Mouse (Mus musculus) adrenal gland, postnatal 36 days (tissue): ENCODE data around the gene Gzf1. TPM values are rescaled to one million over a fixed set of nuclear protein-coding genes. Genes with fewer than 3 reads are reported as not detected.

ENCODE experiments used
- DNase-seq, 2 experiments: peaks; one replicate each; pipeline ENCODE4 v3.0.0; 2021; ENCODE audit warnings: mixed read lengths in 1 of 2
- long read RNA-seq, 2 experiments: library from polyadenylated mRNA; stranded (forward); transcript quantifications; one replicate each; pipeline ENCODE4 v2.0.0; 2021; ENCODE audit warnings: borderline sequencing depth in 2 of 2
- total RNA-seq, 2 experiments: library from RNA; stranded (reverse); gene quantifications; 2 replicates each; pipeline ENCODE4 v1.2.3; 2021

The Gzf1 gene
- total RNA-seq, result 10 to 100 TPM; 27.8 to 34.8 TPM
- long read RNA-seq, experiment 1, full-length matches to known transcripts, result 1 of 10 reads
- long read RNA-seq, experiment 1, partial matches to known transcripts, result 7 of 10 reads
- long read RNA-seq, experiment 1, other reads (novel, unspliced or antisense), result 2 of 10 reads
- long read RNA-seq, experiment 2, partial matches to known transcripts, result 1 of 1 reads
- long read RNA-seq, experiment 2, other reads (novel, unspliced or antisense), result 0 of 1 reads

- peak; percentile 100 for DNase-seq
These were observed at the start of gene Gzf1 for GRCm38 (mm10) chr2:148680775-148681291. Gene Gzf1, plus strand, starts transcription at chr2:148681023.

DNA sequence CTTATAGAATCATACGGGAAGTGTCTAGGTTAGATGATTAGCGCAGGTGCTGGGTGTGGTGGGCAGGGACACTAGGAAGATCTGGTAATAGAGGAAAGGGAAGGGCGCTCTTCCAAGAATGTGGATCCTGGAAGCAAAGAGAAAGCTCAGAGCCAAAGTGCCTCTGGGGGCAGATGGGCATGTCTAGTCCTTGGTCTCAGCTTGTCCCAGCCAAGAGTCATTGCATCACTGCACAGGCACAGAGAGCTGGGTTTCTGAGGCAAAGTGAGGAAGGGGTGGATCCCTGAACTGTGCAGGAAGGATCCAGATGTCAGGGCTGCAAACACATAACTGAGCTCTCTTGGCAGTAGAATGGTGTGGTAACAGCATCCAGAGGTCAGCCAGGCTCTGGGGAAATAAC lies 49.2 kb upstream of the Gzf1 start:
- peak in 1 of 2 experiments; percentile 21 for DNase-seq

DNA sequence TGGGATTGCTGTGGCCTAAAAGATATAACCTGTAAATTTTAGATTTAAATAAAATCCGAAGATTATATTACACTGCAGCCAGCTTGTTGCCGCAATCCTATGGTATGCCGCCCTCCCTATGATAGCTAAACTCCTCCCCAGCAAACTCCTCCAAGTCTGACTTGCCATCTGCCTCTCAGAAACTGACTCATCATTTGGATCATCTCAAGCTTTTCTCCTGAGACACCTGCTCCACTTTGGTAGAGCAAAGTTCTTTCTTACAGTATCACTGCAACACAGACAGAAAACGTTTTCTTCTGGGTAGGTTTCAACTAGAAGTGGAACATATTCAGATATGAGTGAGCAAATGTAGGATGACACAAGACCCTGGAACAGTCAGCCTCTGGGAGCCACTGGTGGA lies 46.4 kb upstream of the Gzf1 start:
- no peak for DNase-seq

DNA sequence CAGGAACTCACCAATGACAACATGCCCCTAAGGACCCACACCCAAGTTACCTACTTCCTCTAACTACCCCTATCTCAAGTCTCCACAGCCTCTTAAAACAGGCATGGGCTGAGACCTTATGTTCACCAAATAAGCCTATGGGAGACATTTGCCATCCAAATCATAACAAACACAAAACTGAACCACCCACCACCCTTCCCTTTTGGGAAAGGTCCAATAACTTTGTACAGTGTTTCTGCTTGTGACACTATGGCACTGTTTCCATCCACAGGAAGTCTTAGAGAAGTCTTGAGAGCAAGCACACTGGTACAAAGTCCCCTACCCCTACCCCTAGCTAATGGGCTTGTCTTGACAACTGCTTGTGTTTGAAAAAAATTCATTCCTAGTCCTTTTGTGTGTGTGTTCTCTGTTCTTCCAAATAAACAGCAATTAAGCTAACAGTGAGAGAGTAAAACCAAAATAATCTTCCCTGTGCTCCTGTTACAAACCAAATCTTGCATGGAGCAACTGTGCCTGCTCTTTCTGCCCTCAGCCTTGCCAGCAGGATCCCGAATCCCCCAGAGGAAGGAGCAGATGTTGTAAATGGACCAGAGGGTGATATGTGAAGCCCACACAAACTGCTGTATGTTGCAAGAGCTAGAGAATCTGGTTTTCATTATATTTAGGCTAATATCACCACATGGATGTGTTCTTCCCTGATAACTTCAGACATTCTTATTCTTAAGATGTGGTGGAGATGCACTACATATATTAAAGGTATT lies 38.0 kb upstream of the Gzf1 start:
- DNase-seq, result no peak

GRCm38 (mm10) chr2:148644421-148645000 lies 36.3 kb upstream of the Gzf1 start:
- no peak for DNase-seq

DNA sequence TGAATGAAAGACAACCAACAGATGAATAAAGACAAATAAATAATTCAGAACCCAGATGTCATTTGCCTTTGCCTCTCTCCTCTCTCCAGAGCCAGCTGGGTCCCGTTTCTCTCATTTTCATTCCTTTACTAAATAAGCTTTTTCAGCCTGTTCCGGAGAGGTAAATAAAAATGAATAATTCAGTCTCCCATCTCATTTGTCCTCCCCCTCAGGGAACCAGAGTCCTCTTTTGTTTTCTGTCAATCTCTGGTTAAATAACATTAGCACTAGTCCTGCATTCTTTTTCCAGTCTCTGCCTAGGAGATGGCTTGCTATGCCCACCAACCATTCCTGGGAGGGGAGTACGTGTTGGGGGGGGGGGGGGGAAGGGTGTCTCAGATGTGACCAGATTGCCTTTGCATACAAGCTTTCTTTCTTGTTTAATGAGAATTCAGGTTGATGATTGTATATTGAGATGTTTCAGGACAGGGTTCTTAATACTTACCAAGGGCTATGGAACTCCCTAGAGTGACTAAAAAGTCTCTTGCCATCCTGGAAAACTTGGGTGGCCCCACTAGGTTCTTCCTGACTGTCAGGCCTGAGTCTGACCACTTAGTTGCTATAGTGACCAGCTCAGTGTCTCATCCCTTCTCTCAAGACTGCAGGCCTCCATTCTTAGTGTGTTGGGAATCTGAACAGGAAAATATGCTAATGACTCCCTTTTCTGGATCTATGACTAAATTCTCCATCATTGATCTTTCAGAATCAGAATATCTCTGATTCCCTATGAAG lies 30.1 kb upstream of the Gzf1 start:
- no peak for DNase-seq

GRCm38 (mm10) chr2:148654961-148655360 lies 25.9 kb upstream of the Gzf1 start:
- peak; percentile 74 to 75 for DNase-seq

DNA sequence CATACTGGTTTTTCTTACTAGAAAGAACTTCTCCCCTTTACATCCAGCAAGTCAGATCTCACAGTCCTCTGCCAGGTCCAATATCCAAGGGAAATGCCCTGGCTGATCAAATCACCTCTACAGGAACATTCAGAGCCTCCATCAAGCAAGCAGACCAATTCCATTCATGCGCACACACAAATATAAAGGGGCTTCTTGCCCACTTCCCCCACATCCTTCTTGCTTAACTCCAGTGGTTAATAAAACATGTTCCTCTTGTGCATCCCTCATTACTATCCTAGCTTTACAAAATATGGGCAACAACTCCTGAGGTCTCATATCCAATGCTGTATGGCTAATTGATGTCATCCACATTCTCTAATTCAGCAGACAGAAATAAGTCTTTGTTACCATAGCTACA lies 17.4 kb upstream of the Gzf1 start:
- DNase-seq, result no peak

DNA sequence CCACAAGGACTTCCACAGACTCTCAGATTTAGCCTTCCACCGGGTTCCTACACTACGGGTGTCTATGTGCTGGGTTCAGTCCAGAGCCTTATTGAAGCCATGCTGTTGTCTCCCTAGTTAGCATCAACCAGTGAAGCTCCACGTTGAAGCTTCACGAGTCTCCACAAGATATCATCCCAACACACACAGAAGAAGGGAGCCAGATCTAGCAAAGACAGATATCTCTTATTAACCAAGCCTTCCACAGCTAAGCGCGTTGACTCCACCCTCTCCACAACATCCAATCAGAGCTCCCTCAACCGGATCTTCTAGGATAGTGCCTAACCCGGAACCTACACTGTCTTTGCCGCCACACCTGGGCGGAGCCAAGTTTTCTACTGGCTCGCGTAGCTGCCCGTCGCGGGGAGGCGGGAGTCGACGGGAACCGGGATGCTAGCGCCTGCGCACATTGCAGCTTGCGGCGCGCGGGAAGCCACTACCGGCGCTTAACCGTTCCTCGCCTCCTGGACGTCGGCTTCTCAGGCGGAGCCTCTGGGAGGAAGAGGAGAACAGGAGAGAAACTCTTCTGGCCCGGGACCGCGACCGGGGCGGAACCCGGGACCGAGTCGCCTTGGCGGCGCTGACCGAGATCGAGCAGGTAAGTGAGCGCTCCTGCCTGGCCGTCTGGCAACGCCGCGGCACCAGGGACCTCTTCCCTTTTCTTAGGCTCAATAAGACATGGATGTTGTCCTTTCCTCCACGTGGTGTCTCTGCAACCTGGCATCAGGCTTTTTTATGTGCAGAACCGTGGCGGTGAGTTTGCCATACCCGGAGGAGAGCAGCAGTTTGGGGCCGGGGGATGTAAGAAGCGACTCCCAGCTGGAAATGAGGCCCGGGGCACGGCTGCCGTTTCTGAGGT lies 8.4 kb upstream of the Gzf1 start, which contains the start of gene Nxt1:
Gene Nxt1, plus strand, starts transcription at position 403 of the 898 bp plus-strand sequence.
- DNase-seq, result peak; percentile 99 to 100

GRCm38 (mm10) chr2:148677801-148678200 lies 3.0 kb upstream of the Gzf1 start:
- DNase-seq, result peak; percentile 78 to 80

DNA sequence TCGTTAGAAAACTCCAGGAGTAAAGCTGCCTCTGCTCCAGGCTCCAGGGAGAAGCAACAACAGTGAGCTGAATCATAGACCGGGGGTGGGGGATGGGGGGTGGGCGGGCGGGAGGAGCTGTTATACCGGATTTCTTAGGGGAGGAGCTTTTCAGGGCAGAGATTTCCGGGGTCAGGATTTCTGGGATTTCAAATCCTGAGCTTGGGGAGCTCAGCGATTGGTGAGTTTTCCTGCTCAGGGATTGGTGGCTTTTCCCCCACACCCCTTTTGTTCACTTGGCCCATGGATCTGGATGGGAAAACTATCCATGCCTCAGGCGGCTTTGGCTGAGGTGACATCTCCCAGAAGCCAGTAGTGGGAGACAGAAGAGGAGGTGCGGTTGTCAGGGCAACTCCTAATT lies 1.5 kb upstream of the Gzf1 start:
- DNase-seq, result peak; percentile 71 to 78

GRCm38 (mm10) chr2:148681461-148681891 lies 653 bp downstream of the Gzf1 start:
- peak; percentile 57 to 66 for DNase-seq

GRCm38 (mm10) chr2:148683031-148683430 lies 2.2 kb downstream of the Gzf1 start:
- DNase-seq, result peak; percentile 46 to 53

DNA sequence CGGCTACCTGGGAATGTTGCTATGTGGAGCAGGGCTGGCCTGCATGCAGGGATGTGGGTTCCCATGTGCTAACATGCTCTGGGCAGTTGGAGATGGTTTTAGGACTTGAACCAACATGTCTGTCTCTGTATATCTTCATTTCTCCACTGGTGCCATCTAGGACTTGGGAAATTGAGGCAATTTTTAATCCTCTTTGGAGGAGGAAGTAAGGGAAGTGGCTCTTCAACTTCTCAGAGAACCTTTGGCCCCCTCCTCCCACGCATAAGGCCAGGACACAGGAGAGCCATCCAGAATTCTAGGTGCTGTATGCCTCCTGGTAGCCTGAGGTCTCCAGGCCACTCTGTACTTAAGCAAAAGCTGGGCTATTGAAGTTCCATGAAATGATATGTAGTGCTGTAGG lies 4.1 kb downstream of the Gzf1 start:
- no peak for DNase-seq

DNA sequence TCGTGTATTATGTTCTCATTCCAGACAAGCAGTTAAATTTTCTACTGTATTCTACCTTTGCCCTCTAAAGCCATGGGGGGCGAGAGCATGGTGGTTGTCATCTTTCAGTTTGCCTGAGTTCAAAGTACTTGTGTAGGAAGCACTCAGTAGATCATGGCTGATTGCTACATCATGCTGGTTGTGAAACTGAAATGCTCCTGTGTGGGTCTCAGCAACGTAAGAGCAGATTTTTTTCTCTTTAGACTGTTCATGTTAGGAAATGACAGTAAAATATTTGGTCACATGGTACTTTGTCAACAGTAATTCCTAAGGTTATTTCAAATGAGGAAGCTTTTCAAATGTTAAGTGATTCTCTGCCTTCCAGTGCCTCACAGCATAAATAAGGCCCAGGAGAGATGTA lies 4.9 kb downstream of the Gzf1 start:
- no peak for DNase-seq

DNA sequence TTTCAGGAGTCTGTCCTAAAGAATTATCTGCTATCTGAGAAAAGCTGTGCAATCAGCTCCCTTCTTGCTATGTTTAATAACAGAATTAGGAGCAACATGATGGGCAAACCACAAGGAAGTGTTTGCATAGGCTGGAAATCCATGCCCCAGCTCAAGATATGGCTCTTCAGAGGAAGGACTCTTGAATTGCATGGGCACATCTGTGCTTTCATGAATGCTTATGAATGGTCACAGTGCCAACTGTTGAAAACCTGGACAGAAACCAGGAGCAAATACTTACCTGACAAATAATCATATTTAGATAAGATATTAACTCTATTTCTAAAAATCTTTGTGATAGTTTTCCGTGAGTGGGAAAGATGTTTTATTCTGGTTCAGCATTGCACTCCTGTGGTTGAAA lies 6.0 kb downstream of the Gzf1 start:
- DNase-seq, result no peak

- no peak for DNase-seq
These were observed 7.1 kb downstream of the Gzf1 start for GRCm38 (mm10) chr2:148687971-148688370.

- DNase-seq, result no peak
These were observed 8.8 kb downstream of the Gzf1 start for GRCm38 (mm10) chr2:148689444-148690140.

GRCm38 (mm10) chr2:148690291-148690690 lies 9.5 kb downstream of the Gzf1 start:
- no peak for DNase-seq

DNA sequence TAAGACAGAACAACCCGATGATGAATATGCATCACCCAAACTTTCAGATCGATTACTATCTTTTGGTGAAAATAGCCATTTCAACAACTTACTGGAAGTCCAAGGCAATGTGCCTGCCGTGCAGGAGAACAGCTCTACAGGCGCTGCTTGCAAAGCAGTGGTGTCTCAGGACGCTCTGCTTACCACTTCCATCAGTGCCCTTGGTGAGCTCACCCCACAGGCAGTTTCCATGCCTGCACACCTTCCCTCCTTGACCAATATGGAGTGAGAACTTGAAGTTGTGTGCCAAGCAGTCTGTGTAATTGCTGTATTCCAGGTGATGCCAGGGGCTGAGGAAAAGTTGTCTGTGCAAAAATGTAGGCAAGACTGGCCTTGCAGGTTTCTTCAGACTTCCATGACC lies 10.0 kb downstream of the Gzf1 start:
- no peak for DNase-seq

DNA sequence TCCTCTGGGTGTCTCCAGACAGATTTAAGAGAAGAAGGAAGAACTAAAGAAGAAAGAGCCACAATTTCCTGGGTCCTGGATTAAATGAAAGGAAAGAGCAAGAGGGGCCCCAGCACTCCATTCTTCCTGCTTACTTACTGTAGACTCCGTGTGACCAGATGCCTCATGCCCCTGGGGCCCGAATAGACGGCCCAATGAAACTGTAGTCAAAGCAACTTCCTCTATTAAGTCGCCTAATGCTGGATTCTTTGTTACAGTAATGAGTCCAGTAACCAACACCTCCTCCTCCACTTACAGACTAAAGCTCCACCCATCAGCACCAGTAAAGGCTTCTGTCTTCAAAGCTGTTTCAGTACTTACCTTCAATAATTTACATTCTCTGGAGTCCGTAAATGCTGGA lies 17.7 kb downstream of the Gzf1 start:
- DNase-seq, result no peak
